Mouse (Mus musculus) erythroblast, embryonic 14.5 days (primary cell): ENCODE results near the gene Esp4. TPM values are rescaled to one million over a fixed set of nuclear protein-coding genes. Genes with fewer than 3 reads are reported as not detected.
"Not testable (repeated sequence)": the region's sequence is repeated elsewhere in the genome, so short reads cannot be mapped to it uniquely, and the experiment has no call there.

Source experiments
- H3K27me3 ChIP-seq: 2 replicates; pipeline ENCODE4 v1.6.1; 2012; ENCODE audit warnings: inconsistent platforms; ENCODE audit not compliant: control insufficient read depth
- H3K36me3 ChIP-seq: 2 replicates; pipeline ENCODE4 v1.6.1; 2012; ENCODE audit warnings: mild to moderate bottlenecking, inconsistent platforms; ENCODE audit not compliant: control insufficient read depth
- H3K4me1 ChIP-seq: 2 replicates; pipeline ENCODE4 v1.6.1; 2012; ENCODE audit warnings: inconsistent platforms; ENCODE audit not compliant: control insufficient read depth
- H3K4me3 ChIP-seq: replicated peaks from 2 replicates; pipeline ENCODE3; 2012; ENCODE audit warnings: moderate library complexity, mild to moderate bottlenecking, inconsistent platforms
- H3K9me3 ChIP-seq: 2 replicates; pipeline ENCODE4 v1.6.1; 2012; ENCODE audit warnings: low read length, inconsistent platforms, mixed read lengths; ENCODE audit not compliant: control insufficient read depth
- GATA1 ChIP-seq: IDR thresholded peaks from 2 replicates; pipeline ENCODE4 v1.6.1; 2012; ENCODE audit warnings: low read length, inconsistent platforms, mixed read lengths
- TAL1 ChIP-seq: IDR thresholded peaks from 3 replicates; pipeline ENCODE4 v1.6.1; 2012; ENCODE audit warnings: low read length, inconsistent platforms, mixed read lengths
- polyA plus RNA-seq: library from polyadenylated mRNA; stranded (reverse); fragments of >175 nt; gene quantifications from 2 replicates; pipeline ENCODE4 v1.2.3, GENCODE M21; 2012

The Esp4 gene
- not detected in 2 replicates for polyA plus RNA-seq

GRCm38 (mm10) chr17:40598294-40598693 is at the start of gene Esp4:
Gene Esp4, plus strand, starts transcription at chr17:40598594.
- TF ChIP-seq TAL1 (no peak), GATA1 (no peak)
- no peaks in the 10 kb centered on the region for H3K4me1 ChIP-seq
- no peaks in the 10 kb centered on the region for H3K27me3 ChIP-seq
- H3K9me3 ChIP-seq, result no peaks in the 10 kb centered on the region
- no peak within 1 kb of the TSS for H3K4me3 ChIP-seq
- H3K36me3 ChIP-seq, result no peaks in the 10 kb centered on the region

GRCm38 (mm10) chr17:40553470-40553869 is 44.9 kb upstream of the Esp4 start:
- Histone ChIP-seq H3K4me1 (no peaks in the 10 kb centered on the region), H3K4me3 (no peak overlapping the region)

GRCm38 (mm10) chr17:40561207-40561606 is 37.2 kb upstream of the Esp4 start, which contains the start of gene Esp6:
Gene Esp6, plus strand, starts transcription at chr17:40561507.
- H3K36me3 ChIP-seq, result no peaks in the 10 kb centered on the region
- no peak for TF ChIP-seq GATA1
- no peak for TF ChIP-seq TAL1
- no peaks in the 10 kb centered on the region for H3K9me3 ChIP-seq
- no peaks in the 10 kb centered on the region for H3K4me1 ChIP-seq
- H3K27me3 ChIP-seq, result no peaks in the 10 kb centered on the region
- no peak within 1 kb of the TSS for H3K4me3 ChIP-seq

More at GRCm38 (mm10) chr17:40553470-40553869, 44.9 kb upstream of the Esp4 start:
- no peaks in the 10 kb centered on the region for H3K9me3 ChIP-seq
- TF ChIP-seq TAL1 (no peak), GATA1 (no peak)
- H3K27me3 ChIP-seq, result no peaks in the 10 kb centered on the region
- no peaks in the 10 kb centered on the region for H3K36me3 ChIP-seq

- H3K36me3 ChIP-seq, H3K4me3 ChIP-seq, H3K4me1 ChIP-seq, H3K27me3 ChIP-seq, H3K9me3 ChIP-seq: not testable (repeated sequence)
These were observed 14.5 kb upstream of the Esp4 start for GRCm38 (mm10) chr17:40583906-40584305.

GRCm38 (mm10) chr17:40591297-40591696 is 7.1 kb upstream of the Esp4 start:
- TF ChIP-seq TAL1 (no peak), GATA1 (no peak)
- H3K9me3 ChIP-seq, result no peaks in the 10 kb centered on the region
- H3K4me3 ChIP-seq, result no peak overlapping the region
- H3K27me3 ChIP-seq, result no peaks in the 10 kb centered on the region
- H3K36me3 ChIP-seq, result no peaks in the 10 kb centered on the region
- no peaks in the 10 kb centered on the region for H3K4me1 ChIP-seq

- not testable (repeated sequence) for H3K4me3 ChIP-seq, H3K36me3 ChIP-seq, H3K9me3 ChIP-seq, H3K4me1 ChIP-seq, H3K27me3 ChIP-seq
These were observed 33.4 kb downstream of the Esp4 start, which contains the start of gene Esp3 for GRCm38 (mm10) chr17:40631775-40632174. Gene Esp3, plus strand, starts transcription at chr17:40632075.

Other genes with a start within 250 kb of the Esp4 start
- not detected in 2 replicates for gene Esp8, start 78.6 kb upstream of the Esp4 start, polyA plus RNA-seq
- not detected in 2 replicates for gene Esp6, start 37.1 kb upstream of the Esp4 start, polyA plus RNA-seq
- not detected in 2 replicates for gene Esp3, start 33.5 kb downstream of the Esp4 start, polyA plus RNA-seq
- not detected in 2 replicates for gene Esp1, start 128.5 kb downstream of the Esp4 start, polyA plus RNA-seq
- not detected in 2 replicates for gene Crisp2, start 208.4 kb downstream of the Esp4 start, polyA plus RNA-seq
- 6.6 and 13.1 TPM in 2 replicates for gene Rhag, start 212.5 kb downstream of the Esp4 start, polyA plus RNA-seq